Mouse (Mus musculus) liver, embryonic 14.5 days (tissue): ENCODE measurements around the gene Cks2.

ENCODE experiments used
- CTCF ChIP-seq: IDR thresholded peaks from 2 replicates; pipeline ENCODE4 v1.5.1; 2016; ENCODE audit warnings: antibody characterized with exemption, low read depth, control low read depth
- EP300 ChIP-seq: IDR thresholded peaks from 2 replicates; pipeline ENCODE4 v1.6.1; 2016; ENCODE audit warnings: antibody characterized with exemption, low read depth

GRCm38 (mm10) chr13:51641424-51641823 lies 3.6 kb upstream of the Cks2 start:
- TF ChIP-seq CTCF (no peak), EP300 (no peak)
